Mouse (Mus musculus): ENCODE data around the gene Apc2.

GRCm38 (mm10) chr10:80343425-80343895 lies 47.7 kb downstream of the Apc2 start:
- TF ChIP-seq POLR2A (IDR thresholded peaks at IDR 0.05; ENCODE audit: control insufficient read depth, low read depth, low read length), result no peak
- TF ChIP-seq CTCF (IDR thresholded peaks at IDR 0.05; ENCODE audit: control insufficient read depth, insufficient read depth, insufficient replicate concordance, low read depth, low read length), result no peak

All from testis, adult 2 months (tissue).